Mouse (Mus musculus) bone marrow macrophage, adult 2 months (primary cell): Measurements from ENCODE around the gene Gm42417.

Experiments used
- CTCF ChIP-seq: IDR thresholded peaks from 2 replicates; pipeline ENCODE4 v1.5.1; 2012; ENCODE audit warnings: low read depth, mild to moderate bottlenecking, low read length, moderate library complexity
- POLR2A ChIP-seq: IDR thresholded peaks from 2 replicates; pipeline ENCODE4 v1.6.1; 2012; ENCODE audit warnings: mild to moderate bottlenecking, low read depth, low read length, borderline replicate concordance

DNA sequence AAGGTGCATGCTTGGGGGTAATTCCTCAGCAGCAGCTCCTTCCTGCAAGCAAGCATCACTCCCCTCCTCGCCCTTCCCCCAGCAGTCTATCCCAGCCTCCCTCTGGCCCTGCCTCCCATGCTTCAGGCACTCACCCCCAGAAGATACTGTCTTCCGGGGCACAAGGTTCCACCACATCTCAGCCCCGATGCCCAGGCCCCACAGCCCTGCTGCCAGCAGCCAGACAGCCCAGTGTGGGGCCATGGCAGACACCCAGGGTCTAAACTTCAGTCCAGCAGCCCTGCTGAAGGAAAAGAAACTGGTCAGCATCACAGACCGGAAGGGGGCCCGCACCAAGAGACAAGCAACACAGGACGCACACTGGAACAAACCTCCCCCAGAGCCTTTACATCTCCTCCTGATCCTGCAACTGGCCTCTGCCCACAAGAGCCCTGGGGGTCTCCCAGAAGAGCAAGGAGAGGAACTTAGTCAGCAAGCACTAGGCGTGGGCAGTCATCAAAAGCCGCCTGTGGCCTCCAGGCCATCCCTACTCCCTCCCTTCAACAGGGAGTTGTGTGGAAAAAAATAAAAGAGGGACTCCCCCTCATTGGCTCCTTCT, 16.7 kb upstream of the Gm42417 start:
- TF ChIP-seq POLR2A (no peak), CTCF (no peak)
